Mouse (Mus musculus): ENCODE measurements around the gene Gm17622. TPM values are rescaled to one million over a fixed set of nuclear protein-coding genes. Genes with fewer than 3 reads are reported as not detected.

The Gm17622 gene
- polyA plus RNA-seq (2012; rRNA removed) (not detected in 2 replicates), polyA plus RNA-seq (2014; fragmentation: Nextera tagmentation; extraction: Ambion mirVana) (not detected in 2 replicates)

GRCm38 (mm10) chr13:96490433-96490832, at the start of gene Gm17622:
TSS of gene Gm17622 (plus strand) at chr13:96490733.
- no peak within 1 kb of the TSS for H3K9ac ChIP-seq (replicated peaks)
- no peaks in the 10 kb centered on the region for H3K4me1 ChIP-seq (replicated peaks; ENCODE audit: control insufficient read depth in 2 of 2, insufficient read depth in 2 of 2, low read length in 1 of 2)
- H3K4me3 ChIP-seq (ENCODE audit: insufficient read depth in 1 of 2, low read depth in 2 of 2, low read length in 2 of 2) = no peak within 1 kb of the TSS
- H3K9me3 ChIP-seq (ENCODE audit: control insufficient read depth, low read length) = no peaks in the 10 kb centered on the region
- no peak within 1 kb of the TSS for H3K27ac ChIP-seq
- WGBS (ENCODE audit: insufficient replicate concordance) = 75% methylated on average over 3 of the region's 3 CpGs
- ATAC-seq (ENCODE audit: insufficient read depth) (no peak), DNase-seq (ENCODE audit: low read depth in 3 of 3, low spot score in 3 of 3) (no peak)
- TF ChIP-seq CTCF (IDR thresholded peaks at IDR 0.05; ENCODE audit: low read depth) = no peak
- TF ChIP-seq EP300 (IDR thresholded peaks at IDR 0.05; ENCODE audit: low read depth) = no peak
- H3K27me3 ChIP-seq (ENCODE audit: control insufficient read depth, insufficient read depth, low read length) = no peaks in the 10 kb centered on the region
- no peaks in the 10 kb centered on the region; the same call in 1 of the 2 replicates for H3K36me3 ChIP-seq (replicated peaks; ENCODE audit: control insufficient read depth, insufficient read depth, low read depth)
- H3K4me2 ChIP-seq (ENCODE audit: low read depth) = no peak within 1 kb of the TSS

GRCm38 (mm10) chr13:96450205-96450856, 40.2 kb upstream of the Gm17622 start:
- H3K36me3 ChIP-seq (replicated peaks; ENCODE audit: control insufficient read depth, insufficient read depth, low read depth) = no peaks in the 10 kb centered on the region
- no peaks in the 10 kb centered on the region for H3K4me1 ChIP-seq (replicated peaks; ENCODE audit: control insufficient read depth in 2 of 2, insufficient read depth in 2 of 2, low read length in 1 of 2)
- H3K27ac ChIP-seq = no peak overlapping the region
- WGBS (ENCODE audit: insufficient replicate concordance) = 69% methylated on average over 11 of the region's 11 CpGs
- ATAC-seq (ENCODE audit: insufficient read depth) (no peak), DNase-seq (ENCODE audit: low read depth in 3 of 3, low spot score in 3 of 3) (no peak)
- no peak overlapping the region for H3K4me3 ChIP-seq (ENCODE audit: insufficient read depth in 1 of 2, low read depth in 2 of 2, low read length in 2 of 2)
- TF ChIP-seq CTCF (IDR thresholded peaks at IDR 0.05; ENCODE audit: low read depth) (no peak), EP300 (IDR thresholded peaks at IDR 0.05; ENCODE audit: low read depth) (no peak)
- H3K4me2 ChIP-seq (ENCODE audit: low read depth) = no peak overlapping the region
- no peaks in the 10 kb centered on the region for H3K27me3 ChIP-seq (ENCODE audit: control insufficient read depth, insufficient read depth, low read length)
- H3K9ac ChIP-seq (replicated peaks) = no peak overlapping the region
- H3K9me3 ChIP-seq (ENCODE audit: control insufficient read depth, low read length) = no peaks in the 10 kb centered on the region

GRCm38 (mm10) chr13:96450869-96451268, 39.7 kb upstream of the Gm17622 start:
- DNase-seq (ENCODE audit: low read depth in 3 of 3, low spot score in 3 of 3) (no peak), ATAC-seq (ENCODE audit: insufficient read depth) (no peak)
- TF ChIP-seq EP300 (IDR thresholded peaks at IDR 0.05; ENCODE audit: low read depth) = no peak
- TF ChIP-seq CTCF (IDR thresholded peaks at IDR 0.05; ENCODE audit: low read depth) = no peak
- Histone ChIP-seq H3K27ac (no peak overlapping the region), H3K4me3 (ENCODE audit: insufficient read depth in 1 of 2, low read depth in 2 of 2, low read length in 2 of 2) (no peak overlapping the region), H3K36me3 (replicated peaks; ENCODE audit: control insufficient read depth, insufficient read depth, low read depth) (no peaks in the 10 kb centered on the region), H3K4me2 (ENCODE audit: low read depth) (no peak overlapping the region), H3K27me3 (ENCODE audit: control insufficient read depth, insufficient read depth, low read length) (no peaks in the 10 kb centered on the region), H3K9ac (replicated peaks) (no peak overlapping the region), H3K4me1 (replicated peaks; ENCODE audit: control insufficient read depth in 2 of 2, insufficient read depth in 2 of 2, low read length in 1 of 2) (no peaks in the 10 kb centered on the region), H3K9me3 (ENCODE audit: control insufficient read depth, low read length) (no peaks in the 10 kb centered on the region)
- WGBS (ENCODE audit: insufficient replicate concordance) = 74% methylated on average over 7 of the region's 7 CpGs

GRCm38 (mm10) chr13:96451386-96452140, 39.0 kb upstream of the Gm17622 start:
- Histone ChIP-seq H3K4me2 (ENCODE audit: low read depth) (no peak overlapping the region), H3K9me3 (ENCODE audit: control insufficient read depth, low read length) (no peaks in the 10 kb centered on the region), H3K9ac (replicated peaks) (no peak overlapping the region), H3K4me1 (replicated peaks; ENCODE audit: control insufficient read depth in 2 of 2, insufficient read depth in 2 of 2, low read length in 1 of 2) (no peaks in the 10 kb centered on the region), H3K4me3 (ENCODE audit: insufficient read depth in 1 of 2, low read depth in 2 of 2, low read length in 2 of 2) (no peak overlapping the region), H3K27me3 (ENCODE audit: control insufficient read depth, insufficient read depth, low read length) (no peaks in the 10 kb centered on the region), H3K36me3 (replicated peaks; ENCODE audit: control insufficient read depth, insufficient read depth, low read depth) (no peaks in the 10 kb centered on the region), H3K27ac (no peak overlapping the region)
- ATAC-seq (ENCODE audit: insufficient read depth) (no peak), DNase-seq (ENCODE audit: low read depth in 3 of 3, low spot score in 3 of 3) (no peak)
- no peak for TF ChIP-seq CTCF (IDR thresholded peaks at IDR 0.05; ENCODE audit: low read depth)
- TF ChIP-seq EP300 (IDR thresholded peaks at IDR 0.05; ENCODE audit: low read depth) = no peak
- WGBS (ENCODE audit: insufficient replicate concordance) = 75% methylated on average over 11 of the region's 11 CpGs

GRCm38 (mm10) chr13:96452621-96453020, 37.9 kb upstream of the Gm17622 start:
- Histone ChIP-seq H3K27ac (no peak overlapping the region), H3K9me3 (ENCODE audit: control insufficient read depth, low read length) (no peaks in the 10 kb centered on the region), H3K9ac (replicated peaks) (no peak overlapping the region), H3K36me3 (replicated peaks; ENCODE audit: control insufficient read depth, insufficient read depth, low read depth) (no peaks in the 10 kb centered on the region), H3K4me1 (replicated peaks; ENCODE audit: control insufficient read depth in 2 of 2, insufficient read depth in 2 of 2, low read length in 1 of 2) (no peaks in the 10 kb centered on the region), H3K4me3 (ENCODE audit: insufficient read depth in 1 of 2, low read depth in 2 of 2, low read length in 2 of 2) (no peak overlapping the region), H3K4me2 (ENCODE audit: low read depth) (no peak overlapping the region), H3K27me3 (ENCODE audit: control insufficient read depth, insufficient read depth, low read length) (no peaks in the 10 kb centered on the region)
- 56% methylated on average over 3 of the region's 3 CpGs for WGBS (ENCODE audit: insufficient replicate concordance)
- DNase-seq (ENCODE audit: low read depth in 3 of 3, low spot score in 3 of 3) (no peak), ATAC-seq (ENCODE audit: insufficient read depth) (no peak)
- TF ChIP-seq CTCF (IDR thresholded peaks at IDR 0.05; ENCODE audit: low read depth) (no peak), EP300 (IDR thresholded peaks at IDR 0.05; ENCODE audit: low read depth) (no peak)
